Mouse (Mus musculus): ENCODE data around the gene Ppp1r12b. TPM values are rescaled to one million over a fixed set of nuclear protein-coding genes. Genes with fewer than 3 reads are reported as not detected.

The Ppp1r12b gene
- total RNA-seq, 2 experiments from 2014 or later: 67.8 to 74.7 TPM

DNA sequence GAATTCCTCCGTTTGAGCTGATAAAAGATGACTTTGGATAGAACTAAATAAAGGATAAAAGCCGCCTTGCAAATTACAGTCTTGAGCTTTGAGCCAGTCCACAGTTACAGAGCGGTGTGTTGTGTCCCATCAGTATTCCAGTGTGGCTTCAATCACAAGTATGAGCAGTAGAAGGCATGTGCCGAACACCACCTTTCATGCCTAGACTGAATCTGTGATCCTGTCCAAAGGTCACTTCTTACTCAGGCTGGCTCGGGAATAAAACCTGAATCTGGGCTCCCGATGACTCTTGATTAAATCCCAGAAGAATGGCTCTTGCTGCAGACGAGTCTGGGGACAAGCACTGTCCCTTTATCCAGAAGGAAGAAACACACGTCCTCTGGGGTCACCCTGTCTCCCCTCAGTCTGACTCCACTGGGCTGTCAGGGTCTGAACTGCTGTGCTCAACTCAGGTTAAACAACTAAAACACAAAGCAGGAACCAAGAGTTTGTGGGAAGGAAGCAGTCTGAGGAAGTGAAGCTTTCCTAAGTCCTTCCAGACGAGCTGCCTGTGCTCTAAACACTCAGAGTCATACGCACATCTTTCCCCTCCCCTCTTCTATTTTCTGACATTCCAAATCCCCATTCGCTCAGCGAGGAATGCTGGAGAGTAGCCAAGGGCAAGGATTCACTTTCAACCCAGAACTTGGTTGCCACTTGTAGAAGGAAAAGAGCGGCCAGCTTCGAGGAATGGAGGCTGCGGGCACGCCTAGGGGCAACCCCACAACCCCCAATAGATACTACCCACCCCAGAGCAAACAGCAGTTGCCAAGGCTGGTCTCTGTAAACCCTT, 152.2 kb downstream of the Ppp1r12b start:
- no peak for DNase-seq (ENCODE audit: low spot score in 2 of 2)

- no peak for DNase-seq (ENCODE audit: low spot score in 2 of 2)
These were observed 154.0 kb downstream of the Ppp1r12b start for GRCm38 (mm10) chr1:134801758-134802157.

DNA sequence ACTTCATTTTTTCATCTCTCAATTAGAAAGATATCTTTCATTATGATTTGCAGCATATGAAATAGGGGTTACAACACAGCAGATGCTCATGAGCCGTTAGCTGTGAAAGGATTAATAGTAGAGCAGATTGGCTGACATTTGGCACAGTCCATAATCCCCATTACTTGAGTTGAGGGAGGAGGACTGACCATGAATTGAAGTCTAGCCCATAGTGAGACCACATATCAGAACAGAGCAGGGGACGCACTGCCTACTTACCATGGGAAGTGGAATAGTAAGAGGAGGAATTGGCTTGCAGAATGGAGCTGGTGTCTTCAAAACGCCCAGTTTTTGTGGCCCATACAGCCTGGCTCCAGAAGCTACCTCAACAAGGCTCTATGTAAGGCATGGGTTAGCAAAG, 159.2 kb downstream of the Ppp1r12b start:
- DNase-seq (ENCODE audit: low spot score in 2 of 2): peak in 1 of 2 experiments; percentile 41

- no peak for DNase-seq (ENCODE audit: low spot score in 2 of 2)
These were observed 159.7 kb downstream of the Ppp1r12b start for GRCm38 (mm10) chr1:134796076-134796475.

DNA sequence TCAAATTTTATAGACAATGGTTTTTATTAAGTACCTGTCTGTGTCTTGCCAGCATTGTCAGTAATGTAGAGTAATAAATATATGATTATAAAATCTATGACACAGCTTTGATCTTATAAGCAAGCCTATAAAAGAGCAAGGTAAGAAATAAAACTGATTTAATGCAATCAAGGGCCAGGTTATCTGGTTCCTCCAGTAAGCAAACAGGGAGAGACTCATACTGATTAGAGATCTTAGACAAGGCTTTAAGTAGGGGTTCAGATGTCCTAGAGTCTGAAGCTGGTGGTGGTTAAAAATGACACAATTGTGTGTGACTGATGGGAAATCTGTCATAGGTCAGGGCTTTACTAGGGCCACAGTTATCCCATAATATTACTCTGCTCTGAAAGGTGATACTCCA, 164.3 kb downstream of the Ppp1r12b start:
- no peak for DNase-seq (ENCODE audit: low spot score in 2 of 2)

DNA sequence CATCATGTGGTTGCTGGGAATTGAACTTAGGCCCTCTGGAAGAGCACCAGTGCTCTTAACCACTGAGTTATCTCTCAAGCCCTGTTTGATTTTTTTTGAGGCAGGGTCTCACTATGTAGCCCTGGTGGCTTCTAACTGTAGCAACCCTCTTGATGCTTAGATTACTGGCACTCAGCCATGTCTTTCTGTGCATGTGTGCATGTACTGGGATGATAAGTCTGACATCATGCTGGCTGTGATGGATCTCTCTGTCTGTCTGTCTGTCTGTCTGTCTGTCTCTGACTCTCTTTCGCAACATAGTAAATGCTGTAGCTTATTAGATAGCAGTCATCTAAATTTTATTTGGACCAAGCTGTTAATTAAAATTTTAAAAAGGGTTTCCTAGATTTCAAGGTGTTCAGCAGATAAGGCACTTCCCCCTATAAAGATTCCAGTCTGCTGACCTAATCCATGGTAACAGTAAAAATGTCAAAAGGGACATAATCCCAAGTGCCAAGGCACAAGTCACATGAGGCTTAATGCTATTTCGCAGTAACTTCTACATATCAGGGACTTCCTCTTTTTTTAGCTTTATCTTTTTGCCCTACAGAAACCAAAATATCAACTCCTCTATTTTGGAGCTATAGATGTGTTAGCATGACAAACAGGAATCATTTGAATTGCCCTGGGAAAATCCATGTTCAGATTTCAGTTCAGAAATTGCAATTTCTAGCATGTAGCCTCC, 164.9 kb downstream of the Ppp1r12b start:
- no peak for DNase-seq (ENCODE audit: low spot score in 2 of 2)

DNA sequence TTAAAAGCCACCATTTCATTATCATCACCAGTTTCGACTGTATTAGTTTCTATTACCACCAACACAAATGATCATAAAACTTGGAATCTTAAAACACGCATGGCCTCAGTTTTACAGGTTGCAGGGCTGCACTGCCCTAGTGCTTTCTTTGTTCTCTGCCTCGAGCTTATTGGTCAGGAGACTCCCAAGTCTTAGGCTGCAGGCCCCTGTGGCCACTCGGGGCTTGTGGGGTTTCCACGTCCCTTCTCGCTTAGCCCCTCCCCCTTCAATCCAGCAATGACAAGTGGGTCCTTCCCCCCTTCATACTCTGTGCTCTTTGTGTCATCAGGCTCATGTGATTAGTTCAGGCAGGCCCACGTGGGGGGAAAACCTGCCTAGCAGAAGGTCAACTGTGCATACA, 167.6 kb downstream of the Ppp1r12b start:
- no peak for DNase-seq (ENCODE audit: low spot score in 2 of 2)

- no peak for DNase-seq (ENCODE audit: low spot score in 2 of 2)
These were observed 170.8 kb downstream of the Ppp1r12b start for GRCm38 (mm10) chr1:134784911-134785310.

- no peak for DNase-seq (ENCODE audit: low spot score in 2 of 2)
These were observed 171.3 kb downstream of the Ppp1r12b start for GRCm38 (mm10) chr1:134784481-134784880.

GRCm38 (mm10) chr1:134783958-134784357, 171.8 kb downstream of the Ppp1r12b start:
- DNase-seq (ENCODE audit: low spot score in 2 of 2): no peak

DNA sequence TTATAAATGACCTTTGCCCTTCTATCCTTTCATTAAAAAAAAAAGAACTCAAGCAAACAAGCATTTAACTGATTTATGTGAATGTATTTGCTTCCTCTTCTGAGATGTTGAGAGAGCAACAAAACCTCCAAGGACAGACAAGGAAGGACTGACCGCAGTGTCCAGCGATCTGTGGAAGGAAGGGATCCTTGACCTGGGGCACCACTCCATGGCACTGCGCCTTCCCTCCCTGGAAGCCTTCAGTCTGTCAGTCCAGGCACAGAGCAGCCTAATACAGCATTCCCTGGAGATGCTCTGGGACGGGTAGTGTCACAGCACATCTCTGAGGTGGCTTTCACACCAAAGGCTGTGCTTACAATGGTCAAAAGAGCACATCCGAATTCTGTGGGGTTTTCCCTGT, 172.9 kb downstream of the Ppp1r12b start:
- DNase-seq (ENCODE audit: low spot score in 2 of 2): no peak

DNA sequence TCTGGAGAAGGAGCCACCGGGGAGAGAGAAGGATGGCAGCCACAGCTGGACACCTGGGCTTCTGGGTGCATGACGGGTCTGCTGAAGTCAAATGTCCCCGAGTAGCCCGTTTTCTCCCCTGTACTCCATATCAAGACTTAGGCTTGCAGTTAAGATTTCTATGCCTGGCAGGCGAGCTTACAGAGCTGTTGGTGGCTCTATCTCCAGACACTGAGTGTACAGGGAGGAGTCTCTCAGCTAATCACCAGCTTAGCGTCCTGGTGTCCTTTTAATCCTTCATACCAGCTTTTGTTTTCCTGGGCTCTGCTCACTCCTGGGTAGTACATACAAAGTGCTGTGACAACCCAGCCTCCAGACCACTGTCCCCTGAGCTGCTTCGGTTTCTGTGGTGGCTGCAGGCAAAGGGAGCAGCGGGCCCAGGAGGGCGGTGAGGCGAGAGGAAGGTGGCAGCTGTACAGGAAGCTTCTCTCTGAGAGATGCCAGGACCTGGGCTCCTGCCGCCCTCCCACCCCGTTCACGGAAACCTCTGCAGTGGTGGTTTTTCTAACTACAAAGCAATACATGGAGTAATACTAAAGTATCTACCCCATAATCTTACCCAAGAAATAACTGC, 177.7 kb downstream of the Ppp1r12b start:
- no peak for DNase-seq (ENCODE audit: low spot score in 2 of 2)

- no peak for DNase-seq (ENCODE audit: low spot score in 2 of 2)
These were observed 178.4 kb downstream of the Ppp1r12b start for GRCm38 (mm10) chr1:134777201-134777885.

- no peak for DNase-seq (ENCODE audit: low spot score in 2 of 2)
These were observed 180.1 kb downstream of the Ppp1r12b start for GRCm38 (mm10) chr1:134775631-134776030.

GRCm38 (mm10) chr1:134774728-134775287, 180.9 kb downstream of the Ppp1r12b start:
- no peak for DNase-seq (ENCODE audit: low spot score in 2 of 2)

DNA sequence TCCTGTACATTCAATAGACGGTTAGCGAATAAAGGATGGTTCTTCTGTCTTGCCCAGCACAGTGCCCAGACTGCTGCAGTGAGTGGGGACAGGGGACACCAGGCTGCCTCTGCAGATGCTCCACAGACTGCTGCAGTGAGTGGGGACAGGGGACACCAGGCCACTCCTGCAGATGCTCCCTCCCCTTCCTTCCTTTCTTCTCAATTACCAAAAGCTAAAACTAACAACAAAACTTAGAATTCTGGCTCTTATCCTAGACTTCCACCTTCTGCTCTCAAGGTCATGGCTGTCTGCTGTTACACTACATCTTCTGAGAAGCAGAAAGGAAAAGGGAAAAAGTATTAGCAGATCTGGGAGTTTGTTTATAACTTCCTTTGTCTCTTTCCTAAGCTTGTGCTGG, 181.5 kb downstream of the Ppp1r12b start:
- no peak for DNase-seq (ENCODE audit: low spot score in 2 of 2)

DNA sequence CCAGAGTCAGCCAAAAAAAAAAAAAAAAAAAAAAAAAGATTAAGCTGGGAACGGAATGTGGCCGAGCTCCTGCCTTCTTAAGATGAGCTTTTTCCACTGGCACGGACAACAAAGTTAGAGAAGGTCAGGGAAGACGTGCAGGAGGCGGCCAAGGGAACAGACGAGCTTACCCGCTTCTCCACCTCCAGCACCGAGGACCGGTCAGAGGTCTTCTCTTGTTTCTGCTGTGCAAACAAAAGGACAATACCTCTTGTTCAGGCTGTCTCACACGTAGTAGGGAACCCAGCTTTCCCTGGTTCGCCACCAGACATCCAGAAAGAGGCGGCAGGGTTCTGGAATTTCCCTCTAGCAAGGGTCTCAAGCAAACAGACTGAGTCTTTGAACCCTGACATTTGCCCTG, 182.5 kb downstream of the Ppp1r12b start:
- no peak for DNase-seq (ENCODE audit: low spot score in 2 of 2)

- DNase-seq (ENCODE audit: low spot score in 2 of 2): no peak
These were observed 182.9 kb downstream of the Ppp1r12b start for GRCm38 (mm10) chr1:134772821-134773220.

DNA sequence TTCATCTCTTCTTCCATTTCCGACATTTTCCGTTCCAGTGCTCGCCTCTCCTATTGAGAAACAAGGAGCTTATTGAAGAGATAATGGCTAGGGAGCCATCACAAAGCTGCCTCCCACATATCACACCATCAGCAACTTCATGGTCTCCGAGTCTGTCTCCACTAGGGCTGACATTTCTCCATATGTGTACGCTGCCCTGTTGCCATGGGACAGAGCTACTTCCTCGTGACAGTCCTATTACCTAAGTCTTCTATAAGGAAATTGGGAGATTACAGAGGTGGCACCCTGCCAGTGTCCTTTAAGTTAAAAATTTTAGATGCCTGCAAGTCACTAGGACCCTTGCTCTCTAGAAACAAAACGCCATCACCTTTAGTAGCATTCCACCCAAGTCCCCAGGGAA, 183.7 kb downstream of the Ppp1r12b start:
- DNase-seq (ENCODE audit: low spot score in 2 of 2): no peak

DNA sequence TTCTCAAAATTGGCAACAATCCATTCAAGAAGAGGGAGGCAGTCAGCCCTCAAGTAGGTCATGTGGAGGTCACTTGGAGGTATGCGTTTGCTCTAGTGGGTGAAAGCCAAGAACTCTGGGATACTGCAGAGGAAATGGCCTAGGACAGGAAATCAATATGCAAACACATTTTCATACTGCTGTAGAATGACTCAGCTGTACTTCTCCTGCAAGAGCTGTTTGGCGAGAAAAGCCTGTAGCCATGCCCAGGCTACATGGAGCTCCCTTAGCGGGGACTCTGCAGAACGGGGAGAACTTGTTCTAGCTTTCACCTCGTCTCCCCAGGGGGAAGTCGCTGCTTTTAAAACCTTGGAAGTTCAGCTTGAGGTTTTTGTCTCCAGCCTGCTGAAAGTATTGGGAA, 184.4 kb downstream of the Ppp1r12b start:
- no peak for DNase-seq (ENCODE audit: low spot score in 2 of 2)

DNA sequence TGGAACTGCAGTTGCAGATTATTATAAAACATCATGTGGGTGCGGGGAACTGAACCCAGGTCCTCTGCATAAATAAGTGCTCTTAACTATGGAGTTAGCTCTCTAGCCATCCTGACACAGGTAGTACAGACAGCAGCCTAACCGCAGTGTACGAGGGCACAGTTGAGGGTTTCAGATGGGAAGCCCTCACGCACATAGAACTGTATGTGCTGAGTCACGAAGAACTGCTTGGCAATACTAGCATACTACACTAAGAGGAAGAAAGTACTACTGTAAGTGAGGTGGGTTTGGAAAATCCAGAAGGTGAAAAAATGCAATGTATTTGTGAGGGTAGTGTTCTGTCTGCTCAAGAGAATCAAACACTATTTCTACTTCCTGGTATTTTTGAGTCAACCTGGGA, 185.4 kb downstream of the Ppp1r12b start:
- no peak for DNase-seq (ENCODE audit: low spot score in 2 of 2)

All from layer of hippocampus, postnatal 14 days (tissue).